In genomic region chr4:109252199-109252598, GRCm38 (mm10) we compare ENCODE assay signal across 26 mouse cellular contexts. TPM values are rescaled to one million over a fixed set of nuclear protein-coding genes. Genes with fewer than 3 reads are reported as not detected.
"Had no signal": no experiment of that assay in that cellular context is flagged by ENCODE, and none has a peak within 500 bp of the region (broad histone marks: within the 10 kb centered on the region; RNA-seq: fewer than 3 reads in every experiment).

No protein-coding gene starts in this region.

- H3K4me2 ChIP-seq: heart, embryonic 12.5 days; hindbrain, embryonic 13.5 days; hindbrain, embryonic 15.5 days; kidney, embryonic 15.5 days; limb, embryonic 12.5 days had no signal

- H3K27me3 ChIP-seq: heart, embryonic 12.5 days; hindbrain, embryonic 13.5 days; hindbrain, embryonic 15.5 days; kidney, embryonic 15.5 days; limb, embryonic 12.5 days; liver, embryonic 15.5 days had no signal

- DNase-seq: gastrocnemius, adult 2 months; gastrocnemius, postnatal 10 days; gastrocnemius, postnatal 25 days; kidney, adult 11 months; layer of hippocampus, adult 9-11 months had no signal

- H3K9ac ChIP-seq: heart, embryonic 12.5 days; hindbrain, embryonic 13.5 days; hindbrain, embryonic 15.5 days; kidney, embryonic 15.5 days; limb, embryonic 12.5 days; liver, embryonic 15.5 days had no signal

- H3K27ac ChIP-seq: gastrocnemius, adult 2 months; heart, embryonic 10.5 days; hindbrain, embryonic 13.5 days; hindbrain, embryonic 15.5 days; hindbrain, postnatal 0 days; kidney, embryonic 15.5 days; kidney, postnatal 0 days; left cerebral cortex, adult 2 months; limb, embryonic 10.5 days; limb, embryonic 12.5 days; liver, embryonic 15.5 days had no signal

- ATAC-seq: intestine, embryonic 16.5 days had no signal

- H3K36me3 ChIP-seq: heart, embryonic 10.5 days; heart, embryonic 12.5 days; hindbrain, embryonic 13.5 days; hindbrain, embryonic 15.5 days; kidney, embryonic 15.5 days; limb, embryonic 10.5 days; limb, embryonic 12.5 days; liver, embryonic 15.5 days had no signal

- H3K9me3 ChIP-seq: heart, embryonic 12.5 days; hindbrain, embryonic 13.5 days; hindbrain, embryonic 15.5 days; kidney, embryonic 15.5 days; limb, embryonic 10.5 days; limb, embryonic 12.5 days; liver, embryonic 15.5 days had no signal

- H3K4me3 ChIP-seq: gastrocnemius, adult 2 months; heart, embryonic 10.5 days; heart, embryonic 12.5 days; hindbrain, embryonic 13.5 days; hindbrain, embryonic 15.5 days; kidney, embryonic 15.5 days; left cerebral cortex, adult 2 months; limb, embryonic 10.5 days; limb, embryonic 12.5 days; liver, embryonic 15.5 days had no signal

- H3K4me1 ChIP-seq: heart, embryonic 10.5 days; hindbrain, embryonic 13.5 days; hindbrain, embryonic 15.5 days; kidney, embryonic 15.5 days; limb, embryonic 10.5 days; limb, embryonic 12.5 days had no signal

RNA-seq across cellular contexts. Expression of gene Calr4, which starts 17.9 kb away (rescaled TPM):
- total RNA-seq: gastrocnemius, postnatal 10 days; granulocyte monocyte progenitor cell, adult 5-6 weeks; heart, adult 18-20 months; heart, adult 8-10 months; heart, postnatal 36 days; hematopoietic stem cell, adult 5-6 weeks; liver, adult 2 months had no signal
- polyA plus RNA-seq: heart, embryonic 16.5 days; kidney, adult 2 months; large intestine, adult 2 months; limb, embryonic 10.5 days; limb, embryonic 12.5 days; liver, adult 2 months; liver, embryonic 15.5 days had no signal
